Mouse (Mus musculus): Measurements from ENCODE around the gene Cdh5. TPM values are rescaled to one million over a fixed set of nuclear protein-coding genes. Genes with fewer than 3 reads are reported as not detected.

Cdh5 gene
- polyA plus RNA-seq, 1 experiment = 9.0 TPM

- 58% methylated on average over 4 of the region's 4 CpGs for WGBS
- no peak for DNase-seq (ENCODE audit: low read depth, low spot score)
Observed at GRCm38 (mm10) chr8:104177054-104177453, 75.6 kb downstream of the Cdh5 start.

- DNase-seq (ENCODE audit: low read depth, low spot score) = no peak
- WGBS = 42% methylated on average over 6 of the region's 6 CpGs
Observed at GRCm38 (mm10) chr8:104184905-104185304, 83.5 kb downstream of the Cdh5 start.

GRCm38 (mm10) chr8:104186827-104187226 lies 85.4 kb downstream of the Cdh5 start:
- no peak for DNase-seq (ENCODE audit: low read depth, low spot score)
- 73% methylated on average over 4 of the region's 4 CpGs for WGBS

- no peak for DNase-seq (ENCODE audit: low read depth, low spot score)
- WGBS = 86% methylated on average over 6 of the region's 6 CpGs
Observed at GRCm38 (mm10) chr8:104187622-104188021, 86.2 kb downstream of the Cdh5 start.

GRCm38 (mm10) chr8:104188459-104188858 lies 87.0 kb downstream of the Cdh5 start:
- no peak for DNase-seq (ENCODE audit: low read depth, low spot score)
- WGBS = 48% methylated on average over 5 of the region's 5 CpGs

GRCm38 (mm10) chr8:104190777-104191468 lies 89.5 kb downstream of the Cdh5 start:
- WGBS = 78% methylated on average over 6 of the region's 6 CpGs
- no peak for DNase-seq (ENCODE audit: low read depth, low spot score)

- no peak for DNase-seq (ENCODE audit: low read depth, low spot score)
- WGBS = 12% methylated on average over 11 of the region's 11 CpGs
Observed at GRCm38 (mm10) chr8:104191496-104191895, 90.1 kb downstream of the Cdh5 start.

Other genes with a start within 250 kb of the Cdh5 start
- gene Bean1, start 68.8 kb downstream of the Cdh5 start, polyA plus RNA-seq (2012; rRNA removed) = 4.9 and 5.2 TPM in 2 replicates
- gene Tk2, start 146.9 kb downstream of the Cdh5 start, polyA plus RNA-seq (2012; rRNA removed) = 8.8 and 9.0 TPM in 2 replicates
- 2.8 and 4.1 TPM in 2 replicates for gene Cklf, start 149.2 kb downstream of the Cdh5 start, polyA plus RNA-seq (2012; rRNA removed)
- gene Cmtm2a, start 191.6 kb downstream of the Cdh5 start, polyA plus RNA-seq (2012; rRNA removed) = not detected in 2 replicates
- not detected in 2 replicates for gene Gm45711, start 208.5 kb downstream of the Cdh5 start, polyA plus RNA-seq (2012; rRNA removed)
- not detected in 2 replicates for gene Cmtm1, start 208.5 kb downstream of the Cdh5 start, polyA plus RNA-seq (2012; rRNA removed)
- gene Gm11020, start 219.9 kb downstream of the Cdh5 start, polyA plus RNA-seq (2012; rRNA removed) = not detected in 2 replicates
- not detected in 2 replicates for gene Cmtm2b, start 220.6 kb downstream of the Cdh5 start, polyA plus RNA-seq (2012; rRNA removed)
- 20.9 and 24.8 TPM in 2 replicates for gene Cmtm3, start 237.8 kb downstream of the Cdh5 start, polyA plus RNA-seq (2012; rRNA removed)